Mouse (Mus musculus) retina, postnatal 7 days (tissue): Measurements from ENCODE around the gene Tnfsf12.

Source experiments
- DNase-seq: peaks from one replicate; pipeline ENCODE4 v3.0.0-alpha.2; 2012; ENCODE audit warnings: low read depth, low spot score

The Tnfsf12 gene

DNA sequence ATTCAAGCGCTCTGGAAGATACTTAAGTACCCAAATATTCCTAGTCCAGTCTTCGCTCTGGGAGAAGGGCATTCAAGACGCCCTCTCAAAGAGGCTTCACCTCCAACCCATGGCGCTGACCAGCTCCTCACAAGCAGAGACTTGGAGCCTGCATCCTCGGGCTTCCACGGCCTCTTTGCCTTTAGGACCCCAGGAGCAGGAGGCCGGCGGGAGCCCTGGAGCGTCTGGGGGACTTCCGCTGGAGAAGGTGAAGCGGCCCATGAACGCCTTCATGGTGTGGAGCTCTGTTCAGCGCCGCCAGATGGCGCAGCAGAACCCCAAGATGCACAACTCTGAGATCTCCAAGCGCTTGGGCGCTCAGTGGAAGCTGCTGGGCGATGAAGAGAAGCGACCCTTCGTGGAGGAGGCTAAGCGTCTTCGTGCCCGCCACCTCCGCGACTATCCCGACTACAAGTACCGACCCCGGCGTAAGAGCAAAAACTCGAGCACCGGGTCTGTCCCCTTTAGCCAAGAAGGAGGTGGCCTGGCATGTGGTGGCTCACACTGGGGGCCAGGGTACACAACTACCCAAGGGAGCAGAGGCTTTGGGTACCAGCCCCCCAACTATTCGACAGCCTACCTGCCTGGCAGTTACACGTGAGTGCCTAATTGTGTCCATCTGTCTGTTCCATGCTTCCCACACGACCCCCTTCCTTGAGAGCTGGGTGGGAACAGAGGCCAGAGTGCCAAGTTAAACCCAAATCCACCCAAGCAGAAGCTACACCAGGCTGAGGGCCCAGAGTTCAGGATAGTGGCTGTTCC, 40.2 kb downstream of the Tnfsf12 start, which contains the start of gene Sox15:
Sox15 (plus strand) TSS at position 51 of the 801 bp plus-strand sequence.
- DNase-seq = peak; percentile 66

DNA sequence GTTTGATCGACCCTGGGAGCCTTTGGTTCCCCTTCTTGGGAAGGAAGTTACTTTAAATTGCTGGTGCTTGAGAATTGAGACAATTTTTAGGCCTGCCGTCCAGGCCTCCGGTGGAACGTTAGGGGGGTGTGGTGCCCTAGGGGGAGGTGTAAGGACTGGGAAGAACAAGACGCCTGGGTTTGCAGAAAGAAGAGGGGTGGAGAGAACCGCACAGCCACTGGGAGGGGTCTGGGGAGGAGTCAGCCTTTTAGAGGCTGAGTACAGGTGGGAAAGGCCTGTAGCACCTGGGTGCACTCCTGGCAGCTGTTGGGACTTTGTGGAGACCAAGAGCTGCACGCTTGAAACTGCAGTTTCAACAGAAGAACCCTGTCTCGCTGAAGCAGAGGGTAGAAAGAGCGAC, 40.9 kb downstream of the Tnfsf12 start:
- no peak for DNase-seq

DNA sequence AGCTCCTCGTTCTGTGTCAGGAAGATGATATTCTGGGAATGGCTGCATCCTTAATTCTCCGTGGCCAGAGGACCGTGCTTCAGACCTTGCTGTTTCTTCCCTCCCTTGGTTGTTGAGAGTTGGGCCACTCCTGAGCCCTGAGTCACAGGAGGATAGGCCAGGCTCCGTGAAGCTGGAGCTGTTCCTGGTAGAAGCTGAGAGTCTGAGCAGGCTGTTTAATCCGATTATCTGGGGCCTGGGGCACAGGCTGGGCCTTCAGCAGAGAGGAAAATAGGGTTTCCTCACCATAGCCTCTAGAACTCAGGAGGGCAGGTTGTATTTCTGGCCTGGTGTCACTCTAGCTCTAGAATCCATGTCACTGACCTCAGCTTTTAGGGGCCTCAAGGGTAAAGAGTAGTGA, 42.2 kb downstream of the Tnfsf12 start:
- DNase-seq = peak; percentile 62

DNA sequence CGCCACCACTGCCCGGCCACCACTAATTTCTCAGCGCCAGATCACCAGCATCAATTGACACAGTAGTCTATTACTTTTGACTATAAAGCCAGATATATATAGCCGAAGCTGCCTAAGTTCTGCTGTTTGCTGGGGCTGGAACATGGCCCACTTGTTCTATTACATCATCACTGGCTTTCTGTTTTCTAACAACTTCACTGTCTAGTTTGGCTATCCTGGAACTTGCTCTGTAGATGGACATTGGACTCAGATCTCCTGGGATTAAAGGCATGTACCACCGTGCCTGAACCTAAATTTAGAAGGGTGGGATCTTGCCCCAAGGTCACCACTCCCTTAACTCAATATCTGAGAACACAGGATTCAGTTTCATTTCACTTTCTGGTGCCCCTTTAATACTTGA, 49.8 kb downstream of the Tnfsf12 start:
- no peak for DNase-seq
